Mouse (Mus musculus) embryonic fibroblast, embryonic 13.5 days (primary cell): ENCODE results near the gene Gclm. TPM values are rescaled to one million over a fixed set of nuclear protein-coding genes. Genes with fewer than 3 reads are reported as not detected.
A peak's percentile ranks its signal among the peaks of the same experiment; 100 is the strongest.

Source experiments
- H3K27ac ChIP-seq: 2 replicates; pipeline ENCODE4 v1.5.1; 2012; ENCODE audit warnings: low read length, control low read depth, inconsistent platforms; ENCODE audit not compliant: insufficient read depth
- H3K4me1 ChIP-seq: 2 replicates; pipeline ENCODE4 v1.6.1; 2011; ENCODE audit warnings: low read length; ENCODE audit not compliant: control insufficient read depth, insufficient read depth
- H3K4me3 ChIP-seq: 2 replicates; pipeline ENCODE4 v1.5.1; 2011; ENCODE audit warnings: mild to moderate bottlenecking, control low read depth, low read length; ENCODE audit not compliant: insufficient read depth
- CTCF ChIP-seq: IDR thresholded peaks from 2 replicates; pipeline ENCODE4 v1.5.1; 2011; ENCODE audit warnings: mild to moderate bottlenecking, control low read depth, low read length, moderate library complexity, borderline replicate concordance; ENCODE audit not compliant: insufficient read depth
- POLR2A ChIP-seq: IDR thresholded peaks from 2 replicates; pipeline ENCODE4 v1.6.1; 2011; ENCODE audit warnings: low read depth, mild to moderate bottlenecking, control low read depth, low read length, moderate library complexity
- polyA plus RNA-seq: library from polyadenylated mRNA; stranded (reverse); fragments of >200 nt; gene quantifications from 2 replicates; pipeline ENCODE4 v1.2.4, GENCODE M21; 2011; ENCODE audit warnings: low read depth; ENCODE audit not compliant: missing spikeins, insufficient read length

The Gclm gene
- polyA plus RNA-seq, 1 experiment: 58.3 TPM

DNA sequence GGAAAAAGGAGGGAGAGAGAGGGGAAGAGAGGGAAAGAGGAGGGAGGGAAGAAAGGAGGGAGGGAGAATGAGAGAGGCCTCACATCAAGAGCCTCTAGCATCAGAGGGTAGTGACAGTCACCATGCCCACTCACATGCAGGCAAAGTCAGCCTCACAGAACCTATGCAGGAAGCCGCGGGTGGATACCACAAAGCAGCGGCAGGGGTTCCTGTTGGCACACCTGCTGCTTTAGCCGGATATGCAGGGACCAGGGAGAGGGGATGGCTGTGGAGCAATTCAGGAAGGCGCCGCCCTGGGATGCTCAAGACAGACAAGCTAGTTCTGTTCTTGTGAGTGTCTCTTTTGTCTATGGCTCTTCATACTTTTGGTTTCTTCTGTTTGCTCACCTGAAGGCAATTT, 63.6 kb downstream of the Gclm start:
- no peak for TF ChIP-seq POLR2A
- no peak for TF ChIP-seq CTCF
- Histone ChIP-seq H3K27ac (no peak overlapping the region), H3K4me3 (no peak overlapping the region), H3K4me1 (no peaks in the 10 kb centered on the region)

DNA sequence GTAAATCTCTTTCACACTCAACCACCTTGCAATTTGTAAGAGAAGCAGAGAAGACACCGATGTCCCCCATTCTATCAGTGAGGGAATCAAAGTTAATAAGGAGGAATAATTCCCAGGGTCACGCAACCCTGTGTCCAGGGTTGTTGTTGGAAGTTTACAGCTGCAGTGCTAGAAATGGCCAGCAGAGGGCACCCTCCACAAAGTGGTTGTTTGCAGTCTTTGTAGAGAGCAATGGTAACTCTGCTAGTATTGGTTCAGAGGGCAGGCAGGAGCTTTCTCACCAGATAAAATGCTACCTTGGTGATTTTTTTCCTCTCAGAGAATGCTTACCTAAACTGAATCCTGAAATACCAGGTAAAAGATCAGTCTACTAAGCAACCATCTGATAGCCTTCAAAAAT, 66.7 kb downstream of the Gclm start:
- TF ChIP-seq CTCF (peak; percentile 60), POLR2A (no peak)
- Histone ChIP-seq H3K27ac (no peak overlapping the region), H3K4me3 (no peak overlapping the region), H3K4me1 (peaks cover 8% of the 10 kb centered on the region)

DNA sequence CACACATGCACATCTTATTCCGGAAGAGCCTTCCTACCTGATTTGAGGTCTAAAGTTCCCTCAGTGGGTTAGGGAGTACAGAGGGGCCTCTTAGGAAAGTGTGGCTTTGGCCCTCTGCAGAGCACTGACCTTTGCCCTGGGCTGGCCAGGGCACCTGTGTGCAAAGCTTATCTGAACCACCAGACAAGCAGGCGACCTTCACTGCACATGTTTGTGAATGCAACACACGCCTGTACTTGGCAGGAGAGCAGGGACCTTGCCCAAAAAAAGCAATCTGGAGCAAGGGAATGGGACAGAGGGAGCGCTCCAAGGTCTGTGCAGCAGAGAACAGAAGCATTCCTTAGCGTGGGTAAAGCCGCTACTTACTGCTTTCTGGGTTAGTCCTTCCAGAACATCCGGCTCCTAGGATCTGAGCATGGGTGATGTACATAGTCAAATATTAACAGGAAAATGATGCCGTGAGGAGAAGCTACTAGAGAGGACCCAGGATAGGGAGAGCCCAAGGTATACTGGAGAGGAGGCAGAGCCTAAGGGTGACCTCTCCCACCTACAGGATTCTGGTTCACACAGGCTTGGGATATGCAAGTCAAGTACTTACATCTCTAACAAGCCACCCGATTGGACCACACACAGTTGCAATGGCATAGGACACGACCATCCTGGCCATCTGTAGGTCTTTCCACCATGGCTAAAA, 67.7 kb downstream of the Gclm start:
- TF ChIP-seq CTCF (no peak), POLR2A (no peak)

DNA sequence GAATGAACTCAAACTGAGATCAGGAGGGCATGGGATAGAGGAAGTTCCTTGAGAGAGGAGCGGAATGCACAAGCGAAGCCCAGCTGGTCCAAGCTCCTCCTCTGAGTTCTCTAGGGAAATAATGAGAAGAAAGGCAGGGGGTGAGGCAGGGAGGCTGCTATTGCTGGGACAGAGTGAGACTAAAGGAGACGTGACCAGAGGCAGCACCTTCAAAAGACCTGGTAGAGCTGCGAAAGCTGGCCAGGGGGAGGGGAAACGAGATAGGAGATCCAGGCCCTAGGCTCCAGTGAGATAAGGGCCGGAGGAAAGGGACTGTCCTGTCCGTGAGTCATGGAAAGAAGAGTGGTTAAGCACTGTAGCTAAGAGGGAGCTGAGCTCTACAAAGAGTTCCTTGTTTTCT, 68.6 kb downstream of the Gclm start:
- TF ChIP-seq POLR2A (no peak), CTCF (no peak)
- H3K4me1 ChIP-seq: peaks cover 8% of the 10 kb centered on the region
- H3K27ac ChIP-seq: no peak overlapping the region
- no peak overlapping the region for H3K4me3 ChIP-seq

More for the DNA sequence above, 67.7 kb downstream of the Gclm start:
- H3K4me3 ChIP-seq: no peak overlapping the region
- peaks cover 8% of the 10 kb centered on the region for H3K4me1 ChIP-seq
- no peak overlapping the region for H3K27ac ChIP-seq

DNA sequence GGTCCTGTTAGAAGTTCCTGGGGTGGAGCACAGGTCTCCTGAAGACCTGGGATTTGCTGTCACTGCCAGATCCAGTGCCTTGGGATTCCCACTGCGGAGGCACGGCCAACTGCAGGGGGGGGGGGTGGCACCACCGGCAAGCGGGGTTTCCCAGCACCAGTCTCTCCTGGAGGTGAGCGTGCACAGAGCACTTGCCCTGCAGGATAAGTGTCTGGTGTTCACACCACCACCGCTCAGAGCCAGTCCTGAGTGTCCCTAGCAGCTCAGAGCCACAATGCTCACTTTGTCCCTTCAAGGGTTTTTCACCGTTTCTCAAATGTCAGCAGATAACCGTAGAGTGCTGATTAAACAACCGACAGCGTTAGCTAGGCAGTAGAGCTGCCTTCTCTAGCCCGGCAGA, 71.3 kb downstream of the Gclm start:
- Histone ChIP-seq H3K4me3 (no peak overlapping the region), H3K27ac (no peak overlapping the region)
- no peak for TF ChIP-seq CTCF

DNA sequence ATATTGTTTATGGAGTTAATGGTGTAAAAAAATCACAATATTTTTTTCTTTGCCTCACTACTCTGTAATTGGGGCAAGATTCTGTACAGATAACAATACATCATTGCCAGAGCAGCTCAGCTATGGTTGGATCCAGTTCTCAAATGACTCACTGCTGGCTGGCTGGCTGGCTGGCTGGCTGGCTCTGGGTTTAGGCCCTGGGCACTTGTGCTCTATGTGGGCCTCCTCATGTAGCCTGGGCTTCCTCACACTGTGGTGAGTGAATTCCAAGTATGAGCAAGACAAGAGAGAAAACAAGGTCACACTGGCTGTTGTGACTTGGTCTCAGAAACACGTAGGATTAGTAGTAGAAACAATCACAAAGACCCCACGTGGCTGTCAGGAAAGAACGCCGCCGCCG, 72.0 kb downstream of the Gclm start:
- H3K4me1 ChIP-seq: peaks cover 11% of the 10 kb centered on the region
- no peak overlapping the region for H3K4me3 ChIP-seq
- no peak for TF ChIP-seq CTCF
- TF ChIP-seq POLR2A: no peak
- no peak overlapping the region; the same call in 1 of the 2 replicates for H3K27ac ChIP-seq

More for the DNA sequence above, 71.3 kb downstream of the Gclm start:
- peaks cover 8% of the 10 kb centered on the region for H3K4me1 ChIP-seq

Other genes starting within 250 kb of the Gclm start
- gene Abca4, start 201.1 kb upstream of the Gclm start, polyA plus RNA-seq: 0.68 and 0.80 TPM in 2 replicates
- gene Dnttip2, start 28.8 kb downstream of the Gclm start, polyA plus RNA-seq: 79.8 and 82.5 TPM in 2 replicates
- 4.2 and 5.1 TPM in 2 replicates for gene Bcar3, start 48.6 kb downstream of the Gclm start, polyA plus RNA-seq